Mouse (Mus musculus) G1E (cell line): ENCODE data around the gene Tpbgl.

Source experiments
- CTCF ChIP-seq: IDR thresholded peaks from 2 replicates; pipeline ENCODE4 v1.5.1; 2012; ENCODE audit warnings: low read depth, low read length, inconsistent platforms, mixed read lengths
- GATA2 ChIP-seq: IDR thresholded peaks from 2 replicates; pipeline ENCODE4 v1.6.1; 2012; ENCODE audit warnings: low read depth, low read length, inconsistent platforms, borderline replicate concordance
- POLR2AphosphoS5 ChIP-seq: IDR thresholded peaks from 2 replicates; pipeline ENCODE4 v1.6.1; 2012; ENCODE audit warnings: low read depth, low read length, inconsistent platforms; ENCODE audit not compliant: insufficient replicate concordance
- TAL1 ChIP-seq: conservative IDR thresholded peaks from 2 replicates; pipeline ENCODE4 v1.6.1; 2012; ENCODE audit warnings: low read depth, low read length, inconsistent platforms, mixed read lengths

- TF ChIP-seq CTCF (no peak), TAL1 (no peak), POLR2AphosphoS5 (no peak), GATA2 (no peak)
Measured at GRCm38 (mm10) chr7:99662311-99662710, 35.4 kb upstream of the Tpbgl start.
